Mouse (Mus musculus) embryo, embryonic 11 days (tissue): ENCODE measurements around the gene Espn.

Experiments used
- DNase-seq: peaks from one replicate; pipeline ENCODE4 v3.0.0-alpha.2; 2015

Espn gene

GRCm38 (mm10) chr4:152177537-152178343 is 25.6 kb upstream of the Espn start, which contains the start of gene Acot7:
TSS of gene Acot7 (plus strand) at chr4:152178134.
- DNase-seq = peak; percentile 97

GRCm38 (mm10) chr4:152177174-152177536 is 25.0 kb upstream of the Espn start:
- no peak for DNase-seq

GRCm38 (mm10) chr4:152176638-152177037 is 24.5 kb upstream of the Espn start:
- DNase-seq = no peak

GRCm38 (mm10) chr4:152173956-152174355 is 21.8 kb upstream of the Espn start:
- no peak for DNase-seq

- peak; percentile 79 for DNase-seq
These were observed 20.9 kb upstream of the Espn start for GRCm38 (mm10) chr4:152173041-152173440.

GRCm38 (mm10) chr4:152171543-152171942 is 19.4 kb upstream of the Espn start:
- no peak for DNase-seq

- no peak for DNase-seq
These were observed 18.1 kb upstream of the Espn start for GRCm38 (mm10) chr4:152170286-152170685.

- DNase-seq = no peak
These were observed 16.9 kb upstream of the Espn start for GRCm38 (mm10) chr4:152169103-152169502.

- DNase-seq = no peak
These were observed 15.9 kb upstream of the Espn start for GRCm38 (mm10) chr4:152168052-152168451.

GRCm38 (mm10) chr4:152165036-152165931 is 13.1 kb upstream of the Espn start:
- peak; percentile 77 for DNase-seq

GRCm38 (mm10) chr4:152162748-152163147 is 10.6 kb upstream of the Espn start:
- no peak for DNase-seq

GRCm38 (mm10) chr4:152161601-152162000 is 9.4 kb upstream of the Espn start:
- no peak for DNase-seq

GRCm38 (mm10) chr4:152160748-152161147 is 8.6 kb upstream of the Espn start:
- no peak for DNase-seq

GRCm38 (mm10) chr4:152159285-152159678 is 7.1 kb upstream of the Espn start:
- DNase-seq = no peak

- no peak for DNase-seq
These were observed 6.6 kb upstream of the Espn start, which contains the start of gene Hes2 for GRCm38 (mm10) chr4:152158585-152159284. TSS of gene Hes2 (plus strand) at chr4:152158867.

GRCm38 (mm10) chr4:152157779-152158584 is 5.8 kb upstream of the Espn start:
- peak; percentile 56 for DNase-seq

- no peak for DNase-seq
These were observed 2.8 kb upstream of the Espn start for GRCm38 (mm10) chr4:152155019-152155418.

GRCm38 (mm10) chr4:152153771-152154177 is 1.6 kb upstream of the Espn start:
- DNase-seq = peak; percentile 86

- no peak for DNase-seq
These were observed 663 bp downstream of the Espn start for GRCm38 (mm10) chr4:152151451-152151965.

GRCm38 (mm10) chr4:152150546-152150945 is 1.6 kb downstream of the Espn start:
- DNase-seq = no peak

GRCm38 (mm10) chr4:152146033-152146827 is 5.9 kb downstream of the Espn start:
- no peak for DNase-seq
